Mouse (Mus musculus) kidney, adult 2 months (tissue): Measurements from ENCODE around the gene Arfip2.

Source experiments
- CTCF ChIP-seq: fragments of 200-500 bp; conservative IDR thresholded peaks from 2 replicates; pipeline ENCODE4 v1.5.1; 2011; ENCODE audit warnings: low read depth, mild to moderate bottlenecking, control low read depth, low read length, moderate library complexity, mixed read lengths; ENCODE audit not compliant: insufficient read depth, insufficient read length
- POLR2A ChIP-seq: fragments of 200-500 bp; IDR thresholded peaks from one replicate; pipeline ENCODE4 v1.6.1; 2011; ENCODE audit warnings: low read depth, low read length, control low read depth

DNA sequence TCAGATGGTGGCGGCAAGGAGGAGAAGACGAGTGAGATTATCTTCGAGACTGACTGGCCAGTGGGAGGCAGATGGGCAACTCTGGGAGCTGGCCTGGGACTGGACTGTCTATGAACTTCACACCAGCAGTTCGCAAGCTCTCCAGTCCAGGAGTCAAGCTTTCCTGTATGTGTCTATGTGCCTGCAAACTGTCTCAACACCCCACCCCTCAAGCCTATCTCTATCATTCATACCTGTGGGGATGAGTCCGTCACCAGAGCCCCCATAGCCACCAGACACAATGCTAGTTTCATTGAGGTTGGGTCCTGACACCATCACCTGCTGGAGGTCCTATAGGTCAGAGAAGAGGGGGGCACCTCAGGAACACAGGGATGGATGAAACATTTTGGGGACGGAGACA lies 1.4 kb downstream of the Arfip2 start:
- TF ChIP-seq CTCF (no peak), POLR2A (no peak)
